Mouse (Mus musculus) cerebellum, adult 18-20 months (tissue): Measurements from ENCODE around the gene Spsb1.

Experiments
- DNase-seq, 2 experiments: peaks; one replicate each; pipeline ENCODE4 v3.0.0; 2021

Gene Spsb1

GRCm38 (mm10) chr4:149983921-149984645 lies 29.2 kb upstream of the Spsb1 start:
- DNase-seq: no peak

- DNase-seq: no peak
Measured at GRCm38 (mm10) chr4:149982154-149982553, 27.3 kb upstream of the Spsb1 start.

- DNase-seq: peak; percentile 85 to 93
Measured at GRCm38 (mm10) chr4:149979819-149980308, 25.0 kb upstream of the Spsb1 start.

GRCm38 (mm10) chr4:149978820-149979219 lies 24.0 kb upstream of the Spsb1 start:
- DNase-seq: peak in 1 of 2 experiments; percentile 22

- DNase-seq: no peak
Measured at GRCm38 (mm10) chr4:149977801-149978544, 23.1 kb upstream of the Spsb1 start.

- DNase-seq: no peak
Measured at GRCm38 (mm10) chr4:149977181-149977580, 22.3 kb upstream of the Spsb1 start.

GRCm38 (mm10) chr4:149975730-149976254 lies 20.9 kb upstream of the Spsb1 start:
- no peak for DNase-seq

DNA sequence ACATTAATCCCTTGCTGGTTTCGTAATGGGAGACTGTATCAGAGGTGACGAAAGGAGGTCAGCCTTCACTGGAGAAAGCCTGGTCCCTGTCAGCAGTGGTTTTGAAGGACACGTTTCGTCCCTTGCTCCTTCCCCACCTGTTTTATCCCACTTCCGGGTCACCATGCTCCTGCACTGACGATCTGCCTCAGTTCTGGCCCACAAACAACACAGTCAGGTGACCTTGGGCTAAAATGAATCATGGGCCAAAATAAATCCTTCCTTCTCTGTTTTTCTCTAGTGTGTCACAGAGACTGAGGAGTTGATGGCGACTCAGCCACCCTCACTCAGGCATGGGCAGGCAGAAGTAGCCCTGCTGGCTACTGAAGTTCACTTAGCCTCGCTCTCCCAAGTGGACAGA lies 20.4 kb upstream of the Spsb1 start:
- DNase-seq: no peak

DNA sequence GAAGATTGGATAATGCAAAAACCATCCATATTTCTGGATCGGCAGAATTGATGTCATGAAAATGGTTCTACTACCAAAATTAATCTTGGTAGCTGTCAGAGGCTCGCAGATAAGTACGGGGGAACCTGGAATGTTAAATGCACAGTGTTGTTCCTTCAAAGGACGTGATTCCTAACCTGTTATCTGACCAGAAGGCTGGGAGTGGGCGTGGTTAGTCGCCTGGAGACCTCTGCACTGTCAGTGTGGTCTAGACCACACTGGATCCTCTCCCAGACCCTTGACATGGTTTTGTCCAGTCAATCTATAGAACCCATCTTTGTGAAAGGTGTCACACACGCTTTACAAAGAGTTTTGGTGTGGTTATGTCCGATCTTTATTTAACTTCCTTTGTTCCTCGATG lies 16.6 kb upstream of the Spsb1 start:
- no peak for DNase-seq

- no peak for DNase-seq
Measured at GRCm38 (mm10) chr4:149968526-149968925, 13.7 kb upstream of the Spsb1 start.

GRCm38 (mm10) chr4:149966963-149967362 lies 12.1 kb upstream of the Spsb1 start:
- peak in 1 of 2 experiments; percentile 22 for DNase-seq

GRCm38 (mm10) chr4:149966252-149966651 lies 11.4 kb upstream of the Spsb1 start:
- DNase-seq: peak; percentile 59 to 63

GRCm38 (mm10) chr4:149965672-149966071 lies 10.8 kb upstream of the Spsb1 start:
- DNase-seq: no peak

- DNase-seq: no peak
Measured at GRCm38 (mm10) chr4:149965242-149965641, 10.4 kb upstream of the Spsb1 start.

DNA sequence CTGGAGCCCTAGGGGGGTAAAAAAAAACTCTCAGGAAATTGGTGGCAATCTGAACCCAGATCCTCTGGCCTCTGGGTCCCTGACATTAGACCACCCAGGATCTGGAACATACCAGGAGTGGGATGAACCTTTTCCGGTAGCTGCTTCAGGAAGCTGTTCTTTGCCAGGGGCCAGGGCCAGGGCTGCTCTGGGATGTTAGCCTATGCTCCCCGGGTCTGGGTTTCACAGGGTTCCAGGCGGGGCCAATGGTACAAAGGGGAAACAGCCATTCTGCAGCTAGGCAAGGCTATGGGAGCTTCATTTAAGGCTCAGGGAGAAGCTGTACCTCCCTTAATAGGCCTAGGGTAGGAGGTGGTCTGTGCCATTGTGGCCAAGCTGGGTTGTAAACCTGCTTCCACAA lies 9.9 kb upstream of the Spsb1 start:
- no peak for DNase-seq

DNA sequence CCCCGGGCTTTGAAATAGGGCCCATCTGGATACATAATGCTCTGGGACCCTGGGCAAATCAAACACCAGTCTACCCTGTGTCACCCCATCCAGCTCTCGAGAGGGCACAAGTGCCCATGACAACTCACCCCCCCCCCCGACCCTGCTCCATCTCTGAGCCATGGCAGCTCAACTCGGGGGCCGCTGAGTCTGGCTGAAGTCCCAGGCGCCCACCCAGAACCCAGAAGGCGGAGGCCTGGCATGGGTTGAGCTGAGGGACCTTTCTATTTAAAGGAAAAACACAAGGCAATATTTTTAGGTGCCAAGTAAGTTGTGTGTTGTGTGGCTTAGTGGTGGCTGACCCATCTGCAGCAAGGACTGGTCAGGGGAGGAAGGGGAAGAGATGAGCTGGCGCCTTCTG lies 9.4 kb upstream of the Spsb1 start:
- no peak for DNase-seq

DNA sequence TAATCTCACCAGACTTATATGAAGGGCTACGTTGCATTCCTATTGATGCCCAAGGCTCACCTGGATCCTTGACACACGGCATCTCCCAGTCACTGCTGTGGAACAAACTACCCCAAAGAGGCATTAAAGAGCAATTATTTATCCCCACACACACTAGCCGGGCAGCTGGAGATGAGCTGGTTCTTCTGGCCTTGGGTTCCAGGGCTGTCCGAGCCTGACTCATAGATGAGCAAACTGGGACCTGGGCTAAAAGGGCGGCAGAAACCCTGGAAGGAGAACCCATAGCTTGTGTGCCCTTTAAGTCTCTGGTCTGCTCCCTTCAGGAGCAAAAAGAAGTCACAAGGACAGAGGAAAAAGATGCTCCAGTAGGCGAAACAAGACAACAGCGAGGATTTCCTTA lies 5.5 kb upstream of the Spsb1 start:
- no peak for DNase-seq

GRCm38 (mm10) chr4:149959816-149960215 lies 5.0 kb upstream of the Spsb1 start:
- no peak for DNase-seq

- DNase-seq: peak; percentile 74 to 85
Measured at GRCm38 (mm10) chr4:149958566-149958965, 3.7 kb upstream of the Spsb1 start.

- no peak for DNase-seq
Measured at GRCm38 (mm10) chr4:149956048-149956447, 1.2 kb upstream of the Spsb1 start.

DNA sequence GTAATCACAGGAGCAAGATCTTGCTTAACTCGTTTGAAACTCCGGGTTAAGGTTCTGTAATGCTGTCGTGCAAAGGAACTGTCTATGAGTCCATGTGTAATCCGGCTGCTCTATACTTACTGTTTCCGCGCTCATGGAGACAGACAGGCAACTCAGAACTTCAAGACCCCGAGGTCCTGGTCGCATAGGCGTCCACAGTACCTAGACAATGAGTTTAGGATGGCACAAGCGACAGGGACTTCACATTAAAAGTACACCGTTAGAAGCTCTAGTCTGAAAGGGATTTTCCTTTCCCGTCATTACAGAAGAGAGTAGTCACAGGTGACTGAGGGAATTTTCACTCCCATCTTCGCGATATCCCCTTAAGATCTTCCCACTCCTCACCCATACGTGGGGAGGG lies 788 bp upstream of the Spsb1 start:
- no peak for DNase-seq

GRCm38 (mm10) chr4:149953621-149954481 lies 992 bp downstream of the Spsb1 start:
- peak; percentile 32 to 48 for DNase-seq

- peak in 1 of 2 experiments; percentile 22 for DNase-seq
Measured at GRCm38 (mm10) chr4:149952201-149952600, 2.6 kb downstream of the Spsb1 start.
